ENCODE assay signal across 19 mouse cellular contexts in the genomic region with DNA sequence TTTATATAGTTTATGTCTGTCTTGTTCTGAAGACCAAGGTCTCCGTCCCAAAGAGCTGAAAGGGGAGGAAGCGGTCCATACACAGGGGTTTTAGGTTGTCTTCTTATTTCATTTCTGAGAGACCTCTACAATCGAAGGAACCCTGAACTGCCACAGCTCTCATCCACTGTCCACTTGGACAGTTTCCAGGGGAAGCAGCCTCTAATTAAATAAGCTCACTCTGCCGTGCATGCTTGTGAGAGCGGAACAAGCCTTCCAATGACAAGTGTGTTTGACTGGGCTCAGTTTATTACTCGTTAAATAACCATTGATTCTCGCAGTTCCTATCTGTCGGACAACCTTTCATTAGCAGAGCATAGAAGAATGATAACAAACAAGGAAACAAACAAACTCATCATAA.
DNase-seq lines count a peak whose midpoint lies in the region; ATAC-seq and TF ChIP-seq lines count a peak whose summit lies in the region.
"Had no signal": no experiment of that assay in that cellular context is flagged by ENCODE, and none has a peak within 500 bp of the region (broad histone marks: within the 10 kb centered on the region; RNA-seq: fewer than 3 reads in every experiment).

No protein-coding gene starts in this region.

- no peak for TF ChIP-seq CTCF in lung, embryonic 14.5 days (IDR thresholded peaks at IDR 0.05; ENCODE audit: low read depth)

- no peak overlapping the region for H3K9ac ChIP-seq in intestine, embryonic 14.5 days (ENCODE audit: low read length)
- no peak overlapping the region for H3K9ac ChIP-seq in intestine, embryonic 15.5 days
- H3K9ac ChIP-seq in lung, embryonic 14.5 days: no peak overlapping the region
- H3K9ac ChIP-seq: forebrain, embryonic 12.5 days; hindbrain, embryonic 14.5 days; limb, embryonic 12.5 days; liver, embryonic 12.5 days had no signal

- H3K27me3 ChIP-seq in intestine, embryonic 14.5 days (replicated peaks; ENCODE audit: control insufficient read depth, insufficient read depth, low read length): no peaks in the 10 kb centered on the region
- H3K27me3 ChIP-seq in intestine, embryonic 15.5 days (replicated peaks): no peaks in the 10 kb centered on the region
- no peaks in the 10 kb centered on the region for H3K27me3 ChIP-seq in lung, embryonic 14.5 days (ENCODE audit: insufficient read depth, low read length)
- H3K27me3 ChIP-seq: limb, embryonic 12.5 days; liver, embryonic 12.5 days had no signal

- peaks cover 6% of the 10 kb centered on the region; the same call in 1 of the 2 replicates for H3K4me1 ChIP-seq in intestine, embryonic 14.5 days (replicated peaks; ENCODE audit: control insufficient read depth, insufficient read depth, low read length)
- H3K4me1 ChIP-seq in intestine, embryonic 15.5 days (replicated peaks): peaks cover 3% of the 10 kb centered on the region; the same call in 1 of the 2 replicates
- no peaks in the 10 kb centered on the region for H3K4me1 ChIP-seq in lung, embryonic 14.5 days (ENCODE audit: insufficient read depth)
- H3K4me1 ChIP-seq: liver, embryonic 12.5 days had no signal

- no peak overlapping the region for H3K27ac ChIP-seq in intestine, embryonic 14.5 days (ENCODE audit: low read depth)
- no peak overlapping the region for H3K27ac ChIP-seq in intestine, embryonic 15.5 days
- no peak overlapping the region for H3K27ac ChIP-seq in lung, embryonic 14.5 days (ENCODE audit: low read depth)
- H3K27ac ChIP-seq: forebrain, embryonic 12.5 days; hindbrain, embryonic 14.5 days; layer of hippocampus, adult 2 months; limb, embryonic 12.5 days; liver, embryonic 12.5 days had no signal

- no peaks in the 10 kb centered on the region for H3K36me3 ChIP-seq in intestine, embryonic 14.5 days (ENCODE audit: control insufficient read depth, insufficient read depth, low read length)
- no peaks in the 10 kb centered on the region for H3K36me3 ChIP-seq in intestine, embryonic 15.5 days
- H3K36me3 ChIP-seq in lung, embryonic 14.5 days (ENCODE audit: insufficient read depth): no peaks in the 10 kb centered on the region
- H3K36me3 ChIP-seq: forebrain, embryonic 12.5 days; limb, embryonic 12.5 days; liver, embryonic 12.5 days had no signal

- no peak overlapping the region for H3K4me2 ChIP-seq in intestine, embryonic 14.5 days (ENCODE audit: low read length)
- no peak overlapping the region for H3K4me2 ChIP-seq in intestine, embryonic 15.5 days (replicated peaks)
- no peak overlapping the region for H3K4me2 ChIP-seq in lung, embryonic 14.5 days
- H3K4me2 ChIP-seq: forebrain, embryonic 12.5 days; hindbrain, embryonic 14.5 days; limb, embryonic 12.5 days; liver, embryonic 12.5 days had no signal

- H3K4me3 ChIP-seq in intestine, embryonic 14.5 days (ENCODE audit: low read depth, low read length): no peak overlapping the region
- no peak overlapping the region for H3K4me3 ChIP-seq in intestine, embryonic 15.5 days (replicated peaks)
- H3K4me3 ChIP-seq in lung, embryonic 14.5 days (ENCODE audit: low read depth, low read length): no peak overlapping the region
- H3K4me3 ChIP-seq: forebrain, embryonic 12.5 days; layer of hippocampus, adult 2 months; limb, embryonic 12.5 days; liver, embryonic 12.5 days had no signal

- 69% methylated on average over 8 of the region's 8 CpGs for WGBS in intestine, embryonic 14.5 days
- WGBS in intestine, embryonic 15.5 days: 60% methylated on average over 8 of the region's 8 CpGs
- WGBS in lung, embryonic 14.5 days: 66% methylated on average over 8 of the region's 8 CpGs

- ATAC-seq in intestine, embryonic 14.5 days (replicated peaks; ENCODE audit: low FRiP score, low TSS enrichment, low read depth): no peak
- ATAC-seq in intestine, embryonic 15.5 days: no peak
- no peak for ATAC-seq in lung, embryonic 14.5 days (ENCODE audit: insufficient read depth)
- ATAC-seq: intestine, postnatal 0 days; liver, embryonic 12.5 days had no signal

- peaks cover 2% of the 10 kb centered on the region; the same call in 1 of the 2 replicates for H3K9me3 ChIP-seq in intestine, embryonic 14.5 days (ENCODE audit: control insufficient read depth, low read length)
- H3K9me3 ChIP-seq in intestine, embryonic 15.5 days: no peaks in the 10 kb centered on the region
- no peaks in the 10 kb centered on the region; the same call in 1 of the 2 replicates for H3K9me3 ChIP-seq in lung, embryonic 14.5 days (ENCODE audit: low read depth, low read length)
- H3K9me3 ChIP-seq: forebrain, embryonic 12.5 days; liver, embryonic 12.5 days had no signal

- DNase-seq in cerebellum, postnatal 10 days: peak; percentile 78 to 82
- no peak for DNase-seq in cerebellum, adult 11 months
- DNase-seq in intestine, embryonic 14.5 days (ENCODE audit: low spot score): peak; percentile 36
- DNase-seq in lung, embryonic 14.5 days: peak; percentile 50
- no peak for DNase-seq in lung, postnatal 25 days (ENCODE audit: low spot score)
- DNase-seq in retina, postnatal 1 day: peak; percentile 94
- no peak for DNase-seq in lung, postnatal 36 days
- DNase-seq: adrenal gland, postnatal 25 days; gastrocnemius, postnatal 36 days; lung, adult 2 months; lung, postnatal 4 days; thymus, postnatal 25 days had no signal

Comparison
In these comparisons a context has a peak if more than half of its experiments do, and no peak if none do; other contexts are left out.
1. DNase-seq: peak in cerebellum, postnatal 10 days (2 of 2), intestine, embryonic 14.5 days (single experiment), lung, embryonic 14.5 days (single experiment) and retina, postnatal 1 day (single experiment); none in cerebellum, adult 11 months (single experiment), lung, postnatal 25 days (single experiment) and lung, postnatal 36 days (single experiment).